Mouse (Mus musculus) left cerebral cortex, postnatal 14 days (tissue): ENCODE results near the gene Hnmt. TPM values are rescaled to one million over a fixed set of nuclear protein-coding genes. Genes with fewer than 3 reads are reported as not detected.
"Not testable (repeated sequence)": the region's sequence is repeated elsewhere in the genome, so short reads cannot be mapped to it uniquely, and the experiment has no call there.

Experiments used
- DNase-seq, 2 experiments: peaks; one replicate each; pipeline ENCODE4 v3.0.0; 2021 to 2022; ENCODE audit warnings: low spot score in 2 of 2, mixed read lengths in 1 of 2
- intact Hi-C: fragments of 180-260 bp; cut with DNase I; formaldehyde crosslinking; loops from one replicate; pipeline ENCODE4 v1.15.1; 2025
- long read RNA-seq, 2 experiments: library from polyadenylated mRNA; stranded (forward); transcript quantifications; one replicate each; pipeline ENCODE4 v2.0.0; 2021
- total RNA-seq, 2 experiments: library from RNA; stranded (reverse); gene quantifications; 2 replicates each; pipeline ENCODE4 v1.2.3; 2021

Gene Hnmt
- total RNA-seq: 10 to 100 TPM; 24.2 to 28.5 TPM
- long read RNA-seq, experiment 1, transcript Hnmt-202 (6 exons, 994 nt): major isoform, 19 of 24 reads
- long read RNA-seq, experiment 1, partial matches to known transcripts: 0 of 24 reads
- long read RNA-seq, experiment 1, other reads (novel, unspliced or antisense): 2 of 24 reads
- long read RNA-seq, experiment 2, transcript Hnmt-202 (6 exons, 994 nt): major isoform, 14 of 18 reads
- long read RNA-seq, experiment 2, partial matches to known transcripts: 1 of 18 reads
- long read RNA-seq, experiment 2, other reads (novel, unspliced or antisense): 2 of 18 reads

DNA sequence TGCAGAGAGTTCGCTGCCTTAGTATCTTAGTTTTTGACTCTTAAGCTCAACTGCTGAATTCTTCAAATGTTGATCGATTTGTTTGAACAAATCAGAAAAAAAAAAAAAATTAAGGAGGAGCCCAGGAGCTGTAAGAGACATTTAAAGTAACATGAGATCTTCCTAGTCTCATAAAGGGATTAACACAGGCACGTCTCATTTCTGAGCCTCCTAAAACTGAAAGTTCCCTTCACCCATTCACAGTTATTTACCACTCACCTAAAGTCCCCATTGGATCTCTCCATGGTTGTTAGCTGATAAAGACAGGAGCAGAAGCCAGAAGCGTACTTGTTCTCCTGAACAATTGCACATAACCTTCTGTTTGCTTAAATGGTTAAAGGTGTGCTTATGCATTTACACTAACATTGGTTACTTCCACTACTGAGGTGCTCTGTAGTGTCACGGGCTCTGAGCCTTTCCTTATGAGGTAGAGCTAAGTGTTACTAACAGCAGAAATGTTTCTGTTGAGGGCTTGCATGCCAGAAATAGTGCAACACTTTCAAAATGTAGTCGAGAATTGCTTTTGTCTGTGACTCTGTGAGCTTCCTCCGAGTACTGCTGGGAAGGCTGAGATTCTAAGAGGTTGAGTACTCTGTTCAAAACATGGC lies at the start of gene Hnmt:
Gene Hnmt (minus strand): TSS at position 51 of the 647 bp plus-strand sequence.
- intact Hi-C loops: no loop called here
- DNase-seq: peak in 1 of 2 experiments; percentile 3

DNA sequence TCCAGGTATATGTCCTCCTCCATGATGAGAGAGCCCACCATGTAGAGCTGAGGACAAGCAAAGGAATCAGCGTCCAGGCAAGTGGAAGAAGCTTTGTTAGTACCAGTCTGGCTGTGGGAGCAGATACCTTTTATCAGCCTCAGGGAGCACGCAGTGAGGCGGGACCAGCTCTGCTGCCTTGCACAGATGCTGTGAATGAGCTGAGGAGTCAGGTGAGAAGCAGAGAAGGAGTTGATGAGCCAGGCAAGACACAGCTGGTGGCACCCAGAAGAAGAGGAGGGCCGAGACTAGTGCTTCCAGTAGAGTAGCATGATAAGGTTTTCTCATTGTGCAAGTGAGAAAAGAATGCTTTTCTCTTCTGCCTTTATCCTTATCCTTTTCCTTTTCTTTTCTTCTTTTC lies 47.3 kb upstream of the Hnmt start, which contains the start of gene Tbpl2:
Gene Tbpl2 (minus strand): TSS at position 101 of the 400 bp plus-strand sequence.
- DNase-seq: no peak
- intact Hi-C loops: no loop called here

DNA sequence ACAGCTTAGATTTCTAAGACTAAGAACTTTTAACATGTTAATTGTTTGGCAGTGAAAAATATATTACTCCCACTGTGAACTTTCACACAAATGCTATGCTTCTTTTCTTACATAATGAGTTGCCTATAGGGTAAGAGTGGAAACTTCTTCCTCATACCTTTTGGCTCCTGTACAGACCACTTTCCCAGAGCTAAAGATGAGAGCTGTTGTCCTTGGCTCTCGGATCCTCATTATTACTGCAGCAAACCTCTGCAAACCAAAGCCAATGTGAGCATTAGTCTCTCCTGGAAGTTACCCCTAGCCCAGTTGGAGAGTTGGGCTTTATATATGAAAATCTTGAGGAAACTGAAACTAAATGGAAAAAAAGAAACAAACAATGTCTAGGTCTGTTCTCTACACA lies 41.7 kb upstream of the Hnmt start:
- intact Hi-C loops: no loop called here
- DNase-seq: no peak

DNA sequence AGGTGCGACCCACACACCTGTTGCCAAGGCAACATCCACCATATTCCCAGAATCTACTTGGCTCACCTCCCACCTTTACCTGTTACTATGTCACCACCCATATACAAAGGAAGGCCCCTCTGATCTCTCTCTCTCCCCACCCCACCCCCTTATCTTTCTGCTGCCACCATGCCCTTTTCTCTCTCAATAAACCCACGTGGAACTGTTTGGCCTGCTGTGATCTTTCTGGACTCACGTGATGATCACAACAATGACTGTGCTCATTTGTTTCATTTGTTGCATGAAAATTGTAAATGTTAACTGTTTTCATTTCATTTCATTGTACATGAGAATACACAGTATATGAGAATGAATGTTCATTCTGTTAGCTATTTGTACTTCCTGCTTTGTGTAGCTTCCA lies 1.3 kb upstream of the Hnmt start:
- intact Hi-C loops: no loop called here
- DNase-seq: no peak

DNA sequence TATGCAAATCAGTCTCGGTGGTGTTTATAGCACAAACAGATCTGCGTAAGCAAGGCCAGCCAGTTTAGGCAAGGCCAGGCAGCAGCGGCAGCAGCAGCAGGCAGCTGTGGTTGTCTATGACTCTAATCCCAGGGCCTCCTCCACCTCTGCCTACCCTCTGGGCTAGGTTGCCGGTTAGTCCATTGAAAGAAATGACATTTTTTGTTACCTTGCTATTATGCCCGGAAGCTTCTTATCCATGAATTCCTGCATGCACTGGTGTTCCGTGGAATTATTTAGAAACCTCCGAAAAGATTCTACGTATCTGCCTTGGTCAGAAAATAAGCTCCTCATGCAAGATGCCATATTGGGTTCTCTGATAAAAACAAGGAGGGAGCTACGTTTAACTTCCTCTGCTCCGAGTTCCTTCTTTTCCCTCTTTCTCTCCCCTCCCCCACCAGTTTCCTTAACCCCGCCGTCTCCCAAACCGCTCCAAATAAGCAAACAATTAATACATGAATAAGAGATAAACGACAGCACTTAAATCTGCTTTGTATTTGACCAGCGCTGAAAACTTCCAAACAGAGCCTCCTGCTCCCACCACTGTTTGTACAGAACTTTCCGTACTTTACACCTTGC lies 605 bp downstream of the Hnmt start:
- intact Hi-C loops: no loop called here
- peak; percentile 60 to 64 for DNase-seq

DNA sequence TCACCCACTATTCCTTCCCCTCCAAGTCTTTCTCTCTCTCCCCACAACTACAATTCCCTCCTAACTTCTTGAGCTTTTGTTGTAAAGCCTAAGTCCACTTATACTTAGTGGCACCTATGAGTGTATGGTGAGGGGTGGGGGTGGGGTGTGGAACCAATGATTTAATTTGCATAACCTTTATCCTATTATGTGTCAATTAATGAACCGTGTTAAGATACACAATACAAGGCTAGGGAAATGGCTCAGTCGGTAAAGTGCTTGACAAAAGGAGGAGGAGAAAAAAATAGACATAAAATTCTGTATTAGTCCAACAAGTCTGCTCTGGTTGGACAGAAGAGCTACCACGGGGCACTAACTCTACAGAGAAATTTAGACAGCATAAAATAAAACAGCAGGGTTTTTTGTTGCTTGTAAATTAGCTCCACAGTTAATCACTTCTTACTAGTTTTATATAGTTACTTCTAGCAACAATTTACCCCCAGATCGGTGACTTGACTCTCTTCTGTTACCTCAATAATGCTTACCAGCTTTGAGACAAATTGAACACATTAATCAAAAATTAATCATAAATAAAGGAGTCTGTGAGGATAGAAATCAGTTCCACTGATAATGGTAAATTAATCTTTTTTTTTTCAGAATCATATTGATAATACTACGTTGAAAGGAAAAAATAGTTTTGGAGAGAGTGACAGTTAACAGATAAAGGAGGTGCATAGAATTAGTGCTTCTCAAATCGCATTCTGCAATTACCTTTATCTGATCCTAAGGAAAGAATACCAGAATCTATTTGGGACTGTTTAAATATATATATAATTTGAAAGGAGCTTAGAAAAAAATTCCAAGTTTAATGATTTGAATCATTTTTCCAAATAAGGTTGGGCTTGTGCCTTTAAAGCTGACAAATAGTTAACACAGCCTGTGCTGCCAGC lies 1.4 kb downstream of the Hnmt start:
- intact Hi-C loops: no loop called here
- DNase-seq: no peak

DNA sequence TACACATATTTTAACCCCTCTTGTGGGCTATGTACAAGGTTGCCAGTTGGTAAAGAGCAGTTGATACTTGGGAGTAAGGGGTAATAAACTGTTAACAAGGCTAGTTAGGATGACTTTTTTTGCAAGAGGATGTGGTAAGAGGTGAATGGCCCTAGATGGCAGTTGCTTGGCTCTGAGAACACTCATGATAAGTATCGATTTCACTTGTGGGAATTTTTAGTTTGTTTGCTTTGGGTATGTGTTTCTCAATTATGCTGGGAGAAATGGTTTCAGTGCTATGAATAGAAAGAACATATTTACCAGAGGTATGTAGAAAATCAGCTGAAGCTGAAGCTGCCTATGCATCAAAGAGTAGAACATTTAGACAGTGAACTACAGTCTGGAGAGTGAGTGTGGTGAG lies 6.3 kb downstream of the Hnmt start:
- DNase-seq: no peak
- intact Hi-C loops: no loop called here

DNA sequence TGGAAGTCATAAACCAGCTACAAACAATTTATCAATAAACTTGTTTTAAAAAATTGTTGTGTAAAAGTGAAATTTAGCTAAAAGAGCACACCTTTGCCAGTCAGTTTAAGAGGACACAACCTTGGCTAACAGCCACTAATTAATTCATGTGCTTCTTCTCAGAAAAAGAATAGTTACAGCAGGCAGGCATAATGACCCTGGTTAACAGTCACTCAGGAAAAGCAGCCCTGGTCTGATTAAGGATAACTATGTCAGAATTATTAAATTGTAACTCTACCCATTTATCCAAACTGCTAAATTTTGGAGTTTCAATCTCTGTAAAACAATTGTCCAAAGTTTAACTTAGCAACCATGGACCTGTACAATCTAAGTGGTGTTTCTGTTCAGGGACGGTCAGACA lies 8.7 kb downstream of the Hnmt start:
- DNase-seq: no peak
- intact Hi-C loops: no loop called here

DNA sequence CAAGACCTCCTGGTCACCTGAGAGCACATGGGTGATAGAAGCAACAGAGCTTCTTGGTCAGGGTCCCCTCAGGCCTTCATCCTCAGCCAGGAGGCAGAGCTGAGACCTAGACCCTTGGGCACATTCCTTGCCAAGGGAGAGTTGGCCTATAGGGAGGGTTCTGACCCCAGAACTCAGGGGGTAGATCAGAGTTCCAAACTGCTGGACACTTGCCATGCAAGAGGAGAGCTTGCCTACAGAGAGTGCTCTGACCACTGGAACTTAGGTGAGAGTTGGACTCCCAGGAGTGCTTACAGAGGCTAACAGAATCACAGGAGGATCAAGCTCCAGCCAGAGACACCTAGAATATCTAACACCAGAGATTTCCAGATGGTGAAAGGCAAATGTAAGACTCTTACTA lies 29.8 kb downstream of the Hnmt start:
- DNase-seq, intact Hi-C loops: not testable (repeated sequence)

DNA sequence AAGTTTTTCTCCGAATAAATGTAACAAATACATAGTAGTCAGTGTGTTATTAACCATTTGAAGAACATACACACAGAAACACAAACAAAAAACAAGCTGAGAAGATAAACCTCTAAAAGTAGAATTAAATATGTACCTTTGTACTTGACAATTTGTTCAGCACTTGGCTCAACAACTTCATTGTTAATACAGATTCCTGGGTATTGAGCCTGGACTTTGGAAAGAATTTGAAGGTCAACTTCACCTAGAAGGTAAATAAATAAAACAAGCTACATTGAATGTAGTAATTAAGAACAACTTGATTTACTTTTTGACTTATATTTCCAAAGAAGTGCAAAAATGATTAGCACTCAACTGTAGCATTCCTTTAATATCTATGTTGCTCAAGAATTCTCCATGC lies 30.2 kb downstream of the Hnmt start:
- intact Hi-C loops: no loop called here
- DNase-seq: no peak

DNA sequence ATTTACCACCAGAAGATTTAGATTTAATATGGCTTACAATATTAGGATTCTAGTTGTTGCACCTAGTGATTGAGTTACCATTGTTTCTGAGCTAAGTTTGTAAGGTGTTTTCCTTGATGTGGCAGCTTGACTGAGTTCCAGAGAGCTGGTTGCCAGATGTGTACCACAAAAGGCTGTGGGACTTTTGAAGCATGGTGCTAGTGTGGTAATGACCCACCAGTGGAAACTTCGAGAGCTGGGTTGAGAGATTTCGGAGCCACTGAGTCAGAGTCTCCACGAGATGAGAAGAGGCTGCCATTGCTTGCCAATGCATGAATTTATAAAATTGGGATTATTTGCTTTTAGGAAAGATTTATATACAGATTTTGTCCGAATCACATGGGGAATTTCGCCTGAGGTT lies 34.2 kb downstream of the Hnmt start:
- DNase-seq: no peak
- intact Hi-C loops: no loop called here

DNA sequence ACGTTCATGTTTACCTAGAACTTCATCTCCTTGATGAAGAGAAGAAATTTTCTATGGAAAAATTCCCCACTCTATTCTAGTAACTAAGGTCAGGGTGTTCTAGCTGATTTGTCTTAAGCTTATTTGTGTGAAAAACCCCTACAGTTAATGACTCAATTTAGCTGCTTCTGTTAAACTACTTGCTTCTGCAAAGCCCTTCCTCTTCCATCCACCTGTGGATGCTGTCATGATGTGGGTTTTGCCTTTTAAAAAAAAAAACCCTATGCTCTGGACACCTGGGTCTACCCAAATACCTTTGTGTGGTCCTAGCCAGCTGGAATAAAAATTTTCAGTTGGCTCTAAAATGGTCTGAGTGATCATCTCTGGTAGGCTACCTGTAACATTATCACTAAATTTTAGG lies 49.9 kb downstream of the Hnmt start:
- intact Hi-C loops: no loop called here
- no peak for DNase-seq

DNA sequence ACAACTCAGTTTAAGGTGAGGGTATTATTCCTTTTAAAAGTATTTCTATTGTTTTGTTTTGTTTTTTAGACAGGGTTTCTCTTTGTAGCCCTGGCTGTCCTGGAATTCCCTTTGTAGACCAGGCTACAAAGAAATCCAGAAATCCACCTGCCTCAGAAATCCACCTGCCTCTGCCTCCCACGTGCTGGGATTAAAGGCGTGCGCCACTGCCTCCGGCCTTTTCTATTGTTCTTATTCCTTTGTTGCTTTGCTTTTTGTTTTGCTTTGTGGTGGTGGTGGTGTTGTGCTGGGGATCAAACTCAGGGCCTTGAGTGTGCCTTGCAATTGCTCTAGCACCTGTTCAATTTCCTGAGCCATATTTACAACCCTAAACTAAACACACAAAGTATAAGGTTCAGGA lies 50.4 kb downstream of the Hnmt start:
- intact Hi-C loops: no loop called here
- no peak for DNase-seq

DNA sequence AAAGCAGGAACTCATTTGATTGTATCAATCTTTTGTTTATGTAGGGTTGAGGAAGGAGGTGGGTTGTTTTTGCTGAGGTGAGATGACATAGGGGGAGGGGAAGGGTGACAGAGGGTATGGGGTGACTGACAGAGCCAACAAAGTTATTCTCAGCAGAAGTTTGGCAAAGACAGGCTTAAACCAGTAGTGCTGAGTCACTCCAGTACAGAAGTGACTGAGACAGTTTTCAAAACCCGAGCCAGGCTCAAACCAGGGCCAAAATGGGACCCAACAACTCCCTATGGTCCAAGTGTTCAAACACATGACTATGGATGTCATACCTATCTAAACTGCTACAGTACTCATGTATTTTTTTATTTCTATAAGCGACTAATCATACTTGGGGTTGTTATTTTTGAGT lies 52.4 kb downstream of the Hnmt start:
- intact Hi-C loops: no loop called here
- DNase-seq: no peak

DNA sequence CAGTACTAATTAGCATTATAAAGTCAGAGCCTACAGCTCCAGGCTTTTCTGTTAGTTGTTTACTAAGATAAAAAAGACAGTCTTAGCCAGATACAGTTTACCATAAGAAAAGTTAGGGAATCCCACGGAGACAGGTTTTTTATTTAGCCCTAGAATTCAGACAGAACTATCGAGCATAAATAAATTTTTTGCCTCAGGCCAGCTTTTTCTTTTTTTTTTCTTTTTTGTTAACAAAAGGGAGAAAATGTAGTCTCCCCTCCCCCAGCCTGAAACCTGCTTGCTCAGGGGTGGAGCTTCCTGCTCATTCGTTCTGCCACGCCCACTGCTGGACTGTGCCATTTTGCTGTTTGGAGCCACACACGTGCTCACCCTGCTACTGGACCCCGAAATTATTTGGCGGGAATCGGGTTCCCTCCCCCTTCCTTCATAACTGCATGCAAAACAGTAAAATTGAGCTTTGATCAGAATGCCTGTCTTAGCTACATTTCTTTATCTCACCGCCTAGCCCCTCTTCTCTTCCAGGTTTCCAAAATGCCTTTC lies 59.1 kb downstream of the Hnmt start:
- DNase-seq, intact Hi-C loops: not testable (repeated sequence)

DNA sequence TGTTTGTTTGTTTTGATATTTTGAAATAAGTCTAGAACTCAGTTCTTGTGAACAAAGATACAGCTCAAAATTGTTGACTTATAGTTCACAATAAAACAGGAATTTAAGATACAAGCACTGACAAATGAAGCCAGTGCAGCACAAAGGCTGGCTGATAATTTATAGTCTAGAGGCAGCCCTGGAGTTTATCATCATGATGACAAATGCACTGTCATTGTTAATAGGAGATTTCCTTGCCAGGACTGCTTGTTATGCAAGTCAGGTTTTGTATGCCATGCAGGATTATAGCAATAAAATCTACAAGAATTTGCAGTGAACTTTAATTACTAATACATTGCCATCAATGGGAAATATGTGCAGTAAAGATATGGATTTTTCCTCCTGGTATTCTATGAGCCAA lies 61.9 kb downstream of the Hnmt start:
- no peak for DNase-seq
- intact Hi-C loops: no loop called here

DNA sequence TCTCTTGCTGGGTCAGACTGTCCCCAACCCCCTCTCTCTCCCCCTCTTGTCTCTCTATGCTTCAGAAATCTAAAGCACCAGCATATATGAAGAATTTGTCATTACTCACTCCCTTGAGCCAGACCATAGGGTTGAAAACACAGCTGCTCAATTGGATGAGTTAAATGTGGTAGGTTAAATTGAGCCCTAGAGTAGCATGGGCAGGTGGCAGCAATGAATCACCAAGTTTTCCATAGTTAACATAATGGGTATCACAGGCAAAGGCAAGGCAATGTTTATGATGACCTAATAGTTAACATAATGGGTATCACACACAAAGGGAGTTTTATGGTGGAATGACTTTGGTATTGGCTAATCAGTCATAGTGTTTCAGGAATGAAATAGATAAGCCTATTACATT lies 65.9 kb downstream of the Hnmt start:
- intact Hi-C loops: no loop called here
- no peak for DNase-seq

DNA sequence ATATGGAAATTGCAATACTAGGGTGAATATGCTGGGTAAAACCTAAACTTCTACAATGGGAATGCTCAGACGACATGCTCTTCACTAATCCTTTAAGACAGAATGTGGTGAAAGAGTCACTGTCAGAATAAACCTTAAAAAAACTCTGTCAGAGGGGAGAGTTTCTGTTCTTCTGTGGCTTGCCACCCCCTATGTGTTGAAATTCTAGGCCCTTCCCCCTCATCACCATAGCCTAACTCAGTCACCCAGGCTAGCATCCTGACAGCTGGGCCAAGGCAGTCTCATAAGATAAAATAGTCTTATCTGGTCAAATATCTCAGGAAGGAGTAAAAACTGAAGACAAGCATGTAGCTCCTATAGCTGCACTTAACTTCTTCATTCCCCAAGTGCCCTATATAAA lies 66.3 kb downstream of the Hnmt start:
- intact Hi-C loops: no loop called here
- DNase-seq: no peak

DNA sequence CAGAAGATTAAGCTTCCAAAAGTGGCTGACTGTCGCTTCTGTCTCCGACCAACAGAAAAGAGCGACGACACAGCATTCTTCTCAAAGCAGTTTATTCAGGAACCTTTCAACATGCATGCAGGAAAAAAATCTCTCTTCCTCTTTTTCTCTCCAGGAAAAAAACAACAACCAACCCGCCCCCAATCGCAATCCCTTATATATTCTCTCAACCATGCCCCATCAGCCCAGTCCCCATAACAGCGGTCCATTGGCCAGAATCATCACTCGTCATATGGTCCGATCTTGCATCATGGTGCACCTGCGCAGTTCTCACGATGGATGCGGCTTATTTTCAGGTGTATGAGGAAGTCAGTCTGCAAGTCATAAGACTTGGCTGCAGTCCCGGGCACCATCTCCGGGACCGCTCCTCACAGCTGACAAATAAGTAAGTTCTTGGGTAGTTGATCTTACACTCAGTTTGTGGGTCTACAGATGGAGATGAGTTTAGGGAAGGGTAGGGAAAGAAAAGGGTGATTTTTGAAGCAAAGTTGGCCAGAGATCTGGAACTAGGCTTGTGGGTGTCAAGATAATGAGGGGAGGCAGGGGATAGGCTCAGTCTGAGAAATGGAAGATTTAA lies 88.4 kb downstream of the Hnmt start:
- intact Hi-C loops, DNase-seq: not testable (repeated sequence)
